Mouse (Mus musculus) granulocyte monocyte progenitor cell, adult 5-6 weeks (primary cell): Measurements from ENCODE around the gene Atf6b. TPM values are rescaled to one million over a fixed set of nuclear protein-coding genes. Genes with fewer than 3 reads are reported as not detected.

Experiments used
- ATAC-seq: replicated peaks from 2 replicates; pipeline ENCODE4 v1.8.0; 2016; ENCODE audit warnings: mild to moderate bottlenecking, moderate TSS enrichment, inconsistent platforms; ENCODE audit not compliant: poor library complexity, severe bottlenecking
- total RNA-seq, 2 experiments: library from RNA; stranded (forward) in 1 of 2; stranded (reverse) in 1 of 2; fragments of 200-712, 200-1000 nt in 1 of 2; fragments of >200 nt in 1 of 2; fragmentation: Nextera tagmentation in 1 of 2; gene quantifications; 2 replicates each; pipeline ENCODE4 v1.2.3; 2014 to 2017

Gene Atf6b
- total RNA-seq, 2 experiments from 2014 or later, result 38.3 to 44.6 TPM

DNA sequence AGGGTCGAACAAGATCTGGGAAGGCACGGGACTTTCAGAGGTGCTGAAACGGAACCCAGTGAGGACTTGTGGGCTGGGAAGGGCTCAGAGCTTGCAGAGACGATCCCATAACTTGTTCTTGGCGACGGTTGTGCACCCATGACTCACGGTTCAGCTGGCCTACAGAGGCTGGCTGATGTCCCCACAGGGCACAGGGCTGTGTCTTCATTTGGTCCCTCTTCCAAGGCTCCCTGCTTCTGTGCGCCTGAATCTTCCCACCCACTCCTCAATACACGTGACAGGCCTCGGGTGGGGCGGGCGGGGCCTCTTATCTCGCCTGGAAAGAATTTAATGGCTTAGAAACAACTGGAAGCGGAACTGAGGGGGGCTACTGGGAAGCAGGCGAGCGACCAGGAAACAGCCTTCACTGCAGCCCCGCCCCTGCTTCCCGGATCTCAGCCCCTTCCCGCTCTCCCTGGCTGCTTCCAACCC, 14.2 kb downstream of the Atf6b start:
- ATAC-seq, result no peak; the same call in 1 of the 2 replicates

GRCm38 (mm10) chr17:34662468-34662867, 15.5 kb downstream of the Atf6b start:
- ATAC-seq, result no peak

GRCm38 (mm10) chr17:34662978-34663377, 16.0 kb downstream of the Atf6b start:
- ATAC-seq, result no peak

DNA sequence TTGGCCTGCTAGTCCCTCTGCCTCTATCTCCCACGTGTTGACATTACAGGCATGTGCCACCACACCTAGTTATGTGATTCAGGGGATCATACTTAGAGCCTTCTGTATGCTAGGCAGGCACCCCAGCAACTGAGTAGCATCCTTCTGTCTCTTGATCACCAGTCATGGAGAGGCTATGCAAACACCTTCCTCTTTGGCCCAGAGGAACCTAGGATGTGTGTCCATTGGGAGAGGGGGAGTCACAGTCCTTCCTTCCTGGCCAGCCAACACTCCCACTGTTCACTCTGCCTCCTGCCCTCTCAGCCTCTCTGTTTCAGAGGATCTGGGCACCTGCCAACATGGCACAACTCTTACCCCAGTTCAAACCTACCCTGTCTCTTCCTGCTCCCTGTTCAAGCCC, 16.6 kb downstream of the Atf6b start:
- ATAC-seq, result no peak

- no peak for ATAC-seq
These were observed 17.5 kb downstream of the Atf6b start for GRCm38 (mm10) chr17:34664472-34664871.

- ATAC-seq, result no peak
These were observed 23.3 kb downstream of the Atf6b start, which contains the start of gene Tnxb for GRCm38 (mm10) chr17:34670235-34670634. Gene Tnxb, plus strand, starts transcription at chr17:34670535.

GRCm38 (mm10) chr17:34671151-34672066, 24.5 kb downstream of the Atf6b start:
- ATAC-seq, result peak; percentile 27

DNA sequence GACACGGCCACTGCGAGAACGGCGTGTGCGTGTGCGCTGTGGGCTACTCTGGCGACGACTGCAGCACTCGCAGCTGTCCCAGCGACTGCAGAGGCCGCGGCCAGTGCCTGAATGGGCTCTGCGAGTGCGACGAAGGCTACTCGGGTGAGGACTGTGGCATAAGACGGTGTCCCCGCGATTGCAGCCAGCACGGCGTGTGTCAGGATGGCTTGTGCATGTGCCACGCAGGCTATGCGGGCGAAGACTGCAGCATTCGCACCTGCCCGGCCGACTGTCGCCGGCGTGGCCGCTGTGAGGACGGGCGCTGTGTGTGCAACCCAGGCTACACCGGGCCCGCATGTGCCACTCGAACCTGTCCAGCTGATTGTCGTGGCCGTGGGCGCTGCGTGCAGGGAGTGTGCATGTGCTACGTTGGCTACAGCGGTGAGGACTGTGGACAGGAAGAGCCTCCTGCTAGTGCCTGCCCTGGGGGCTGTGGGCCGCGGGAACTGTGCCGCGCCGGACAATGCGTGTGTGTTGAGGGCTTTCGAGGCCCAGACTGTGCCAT, 25.4 kb downstream of the Atf6b start:
- no peak for ATAC-seq

DNA sequence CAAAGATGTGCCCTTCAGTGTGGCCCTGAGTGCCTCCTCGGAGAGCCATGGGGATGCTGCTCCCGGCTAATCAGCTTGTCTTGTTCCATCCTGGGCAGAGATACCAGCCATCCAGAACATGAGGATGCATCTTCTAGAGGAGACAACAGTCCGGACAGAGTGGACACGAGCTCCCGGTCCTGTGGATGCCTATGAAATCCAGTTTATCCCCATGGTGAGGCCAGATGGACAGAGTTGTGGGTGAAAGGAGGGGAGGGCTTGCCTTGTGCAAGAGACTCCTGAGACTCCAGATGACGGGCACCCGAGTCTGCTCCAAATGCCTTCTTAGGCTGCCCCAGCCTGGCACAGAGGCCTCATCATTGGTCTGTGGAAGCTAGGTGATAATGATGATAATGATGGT, 26.2 kb downstream of the Atf6b start:
- no peak for ATAC-seq

- ATAC-seq, result no peak
These were observed 27.7 kb downstream of the Atf6b start for GRCm38 (mm10) chr17:34674524-34675204.

DNA sequence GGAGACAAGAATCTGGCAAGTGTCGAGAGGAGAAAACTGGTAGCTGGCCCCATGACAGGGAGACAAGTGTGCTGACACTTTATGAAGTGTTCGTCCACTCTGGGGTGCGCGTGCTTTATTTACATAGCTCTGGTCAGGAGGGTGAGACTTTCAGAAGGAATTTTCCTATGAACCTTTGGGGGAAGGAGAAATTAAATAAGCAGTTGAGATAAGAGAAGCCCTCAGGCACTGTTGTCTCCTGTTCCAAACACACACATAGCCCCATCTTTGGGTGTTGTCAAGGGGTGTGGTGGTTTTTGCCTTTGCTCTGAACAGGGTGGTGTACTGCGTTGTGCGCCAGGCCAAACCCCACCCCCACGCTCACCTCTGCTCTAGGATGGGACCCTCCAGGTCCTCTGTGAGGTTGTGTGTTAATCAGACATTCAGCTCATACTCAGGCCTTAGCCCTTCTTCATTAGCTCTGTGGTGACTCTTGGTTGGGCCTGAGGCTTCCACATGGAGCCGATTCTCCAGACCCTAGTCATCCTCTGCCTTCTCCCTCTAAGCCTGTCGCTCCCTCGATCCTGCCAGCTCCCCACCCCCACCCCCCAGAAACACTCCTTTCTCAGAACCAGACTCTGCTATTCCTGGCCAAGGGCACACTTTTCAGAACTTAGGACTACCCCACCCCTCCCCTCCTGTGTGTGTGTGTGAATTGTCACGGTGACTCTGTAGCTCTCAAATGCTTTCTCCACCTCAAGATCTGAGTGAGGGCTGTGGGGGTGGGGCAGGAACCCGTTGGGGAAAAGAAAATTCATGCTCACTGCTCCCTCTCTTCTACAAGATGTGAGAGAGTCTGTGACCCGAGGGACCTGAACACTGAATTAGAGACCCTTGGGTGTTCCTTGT, 28.5 kb downstream of the Atf6b start:
- no peak for ATAC-seq

- ATAC-seq, result no peak
These were observed 29.1 kb downstream of the Atf6b start for GRCm38 (mm10) chr17:34676093-34676460.

- ATAC-seq, result no peak
These were observed 29.7 kb downstream of the Atf6b start for GRCm38 (mm10) chr17:34676671-34677070.

- no peak for ATAC-seq
These were observed 33.2 kb downstream of the Atf6b start for GRCm38 (mm10) chr17:34680191-34680590.

DNA sequence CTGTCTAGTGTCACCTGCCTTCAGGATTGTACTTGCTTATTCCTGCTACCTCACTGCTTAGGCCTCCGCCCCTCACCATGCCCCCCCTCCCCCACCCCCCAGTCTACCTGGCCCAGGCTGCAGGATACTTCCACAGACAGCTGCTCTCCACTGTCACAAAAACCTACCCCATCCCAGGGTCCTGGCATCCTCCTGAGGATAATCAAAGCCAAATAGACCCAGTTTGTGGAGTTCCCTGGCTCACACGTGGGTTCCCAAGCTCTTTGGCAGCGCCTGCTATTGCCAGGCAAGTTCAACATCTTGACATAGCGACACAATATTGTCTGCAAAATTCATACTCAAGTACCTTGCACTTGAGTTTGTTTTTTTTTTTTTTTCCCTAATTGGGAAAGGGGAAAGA, 33.7 kb downstream of the Atf6b start:
- ATAC-seq, result no peak

GRCm38 (mm10) chr17:34681132-34681571, 34.2 kb downstream of the Atf6b start:
- ATAC-seq, result peak; percentile 71

- no peak for ATAC-seq
These were observed 35.1 kb downstream of the Atf6b start for GRCm38 (mm10) chr17:34681881-34682536.

DNA sequence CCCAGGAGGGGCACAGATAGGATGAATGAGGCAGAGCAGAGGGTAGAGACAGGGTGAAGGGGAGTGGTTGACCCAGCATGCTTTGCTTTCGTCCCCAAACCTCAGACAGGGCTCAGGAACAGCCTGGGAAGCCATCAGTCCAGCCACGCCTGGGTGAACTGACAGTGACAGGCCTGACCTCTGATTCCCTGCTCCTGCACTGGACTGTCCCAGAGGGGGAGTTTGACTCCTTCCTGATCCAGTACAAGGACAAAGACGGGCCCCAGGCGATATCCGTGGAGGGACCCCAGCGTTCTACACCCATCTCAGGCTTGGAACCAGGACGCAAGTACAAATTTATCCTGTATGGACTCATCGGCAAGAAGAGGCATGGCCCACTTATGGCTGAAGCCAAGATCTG, 36.2 kb downstream of the Atf6b start:
- ATAC-seq, result no peak

DNA sequence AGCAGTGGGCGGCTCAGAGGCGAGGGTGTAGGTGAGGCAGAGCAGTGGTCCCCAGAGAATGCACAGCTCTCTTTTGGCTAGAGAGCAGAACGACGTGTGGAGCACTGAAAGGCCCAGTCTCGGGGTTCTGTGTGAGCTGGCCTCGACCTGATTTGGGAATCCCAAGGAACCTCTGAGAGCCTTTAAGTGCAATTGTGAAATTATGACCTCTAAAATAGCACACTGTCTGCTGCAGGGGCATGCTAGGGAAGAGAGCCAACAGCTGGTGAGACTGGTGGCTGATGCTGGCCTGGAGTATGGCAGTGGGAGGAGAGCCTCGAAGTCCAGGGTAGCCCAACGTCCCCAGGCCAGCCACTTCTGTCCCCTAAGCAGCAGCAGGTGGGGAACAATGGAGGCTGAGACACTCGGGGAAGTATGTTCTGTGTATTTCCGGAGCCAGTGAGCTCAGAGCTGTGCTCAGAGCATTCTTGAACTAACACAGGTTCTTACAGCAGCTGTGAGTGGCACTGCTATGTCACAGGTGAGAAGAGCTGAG, 36.8 kb downstream of the Atf6b start:
- ATAC-seq, result no peak
